ENCODE assay signal across 19 mouse cellular contexts in the genomic region with DNA sequence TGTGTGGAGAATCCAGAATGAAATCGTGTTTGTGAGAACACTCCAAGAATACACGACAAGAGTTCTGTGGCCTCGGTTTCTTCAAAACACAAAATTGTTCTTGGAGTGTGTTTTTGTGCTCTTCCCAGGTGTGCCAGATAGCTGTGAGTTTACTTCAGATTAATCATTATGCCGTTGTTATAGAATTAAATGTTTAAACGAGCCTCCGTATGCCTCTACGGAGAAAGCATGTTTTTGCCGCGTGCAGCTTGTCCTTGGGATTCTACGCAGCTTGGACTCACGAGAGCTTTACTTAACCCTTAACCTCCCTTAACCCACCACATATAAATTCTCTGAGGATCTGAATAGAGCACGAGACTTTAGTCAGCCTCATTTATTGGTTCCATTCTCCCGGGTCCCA.
DNase-seq lines count a peak whose midpoint lies in the region; ATAC-seq lines count a peak whose summit lies in the region.
"Had no signal": no experiment of that assay in that cellular context is flagged by ENCODE, and none has a peak within 500 bp of the region (broad histone marks: within the 10 kb centered on the region; RNA-seq: fewer than 3 reads in every experiment).

No protein-coding gene starts in this region.

- H3K9ac ChIP-seq in forebrain, embryonic 14.5 days (ENCODE audit: low read length), result no peak overlapping the region
- no peak overlapping the region for H3K9ac ChIP-seq in forebrain, embryonic 12.5 days
- no peak overlapping the region for H3K9ac ChIP-seq in neural tube, embryonic 12.5 days
- H3K9ac ChIP-seq in liver, embryonic 11.5 days (ENCODE audit: low read depth, low read length), result no peak overlapping the region
- H3K9ac ChIP-seq: intestine, embryonic 15.5 days; liver, postnatal 0 days had no signal

- H3K27ac ChIP-seq in forebrain, embryonic 14.5 days (ENCODE audit: low read depth, low read length), result no peak overlapping the region
- H3K27ac ChIP-seq in forebrain, embryonic 12.5 days, result no peak overlapping the region
- no peak overlapping the region for H3K27ac ChIP-seq in neural tube, embryonic 12.5 days
- H3K27ac ChIP-seq in liver, embryonic 11.5 days (ENCODE audit: low read depth, low read length), result no peak overlapping the region
- H3K27ac ChIP-seq: intestine, embryonic 15.5 days; layer of hippocampus, adult 2 months had no signal

- no peak for ATAC-seq in forebrain, embryonic 14.5 days
- ATAC-seq in forebrain, embryonic 12.5 days (ENCODE audit: low FRiP score), result no peak
- ATAC-seq in neural tube, embryonic 12.5 days (ENCODE audit: low FRiP score, low read depth), result no peak
- no peak for ATAC-seq in liver, embryonic 11.5 days (replicated peaks; ENCODE audit: low FRiP score)
- ATAC-seq: hindbrain, embryonic 16.5 days; intestine, embryonic 15.5 days; liver, postnatal 0 days had no signal

- 41% methylated on average over 13 of the region's 13 CpGs for WGBS in forebrain, embryonic 14.5 days
- WGBS in forebrain, embryonic 12.5 days, result 44% methylated on average over 13 of the region's 13 CpGs
- 40% methylated on average over 13 of the region's 13 CpGs for WGBS in neural tube, embryonic 12.5 days
- 75% methylated on average over 13 of the region's 13 CpGs for WGBS in liver, embryonic 11.5 days

- H3K36me3 ChIP-seq in forebrain, embryonic 14.5 days (ENCODE audit: control insufficient read depth, insufficient read depth, low read length), result no peaks in the 10 kb centered on the region
- H3K36me3 ChIP-seq in forebrain, embryonic 12.5 days (replicated peaks), result no peaks in the 10 kb centered on the region
- H3K36me3 ChIP-seq in neural tube, embryonic 12.5 days, result no peaks in the 10 kb centered on the region
- no peaks in the 10 kb centered on the region for H3K36me3 ChIP-seq in liver, embryonic 11.5 days (ENCODE audit: control insufficient read depth, insufficient read depth, low read length)
- H3K36me3 ChIP-seq: intestine, embryonic 15.5 days had no signal

- H3K4me1 ChIP-seq in forebrain, embryonic 14.5 days (ENCODE audit: control insufficient read depth, insufficient read depth, low read length), result no peaks in the 10 kb centered on the region
- no peaks in the 10 kb centered on the region; the same call in 1 of the 2 replicates for H3K4me1 ChIP-seq in forebrain, embryonic 12.5 days
- no peaks in the 10 kb centered on the region for H3K4me1 ChIP-seq in neural tube, embryonic 12.5 days
- H3K4me1 ChIP-seq in liver, embryonic 11.5 days (replicated peaks; ENCODE audit: control insufficient read depth, insufficient read depth, low read length), result no peaks in the 10 kb centered on the region
- H3K4me1 ChIP-seq: intestine, embryonic 15.5 days had no signal

- peak; percentile 25 for DNase-seq in forebrain, embryonic 14.5 days (ENCODE audit: low spot score)
- no peak for DNase-seq in neural tube, embryonic 10.5 days (ENCODE audit: extremely low spot score, low spot score)
- peak; percentile 39 to 47 for DNase-seq in adrenal gland, postnatal 36 days
- DNase-seq in liver, embryonic 11.5 days (ENCODE audit: low spot score), result no peak
- DNase-seq in heart, adult 8-10 months (ENCODE audit: low spot score), result no peak
- DNase-seq: cerebellum, adult 11-12 months; cerebellum, postnatal 10 days; gastrocnemius, postnatal 36 days; kidney, adult 9 months; kidney, postnatal 14 days; layer of hippocampus, postnatal 36 days; liver, postnatal 0 days; lung, postnatal 14 days; right cerebral cortex, postnatal 14 days had no signal

- H3K4me3 ChIP-seq in forebrain, embryonic 14.5 days (ENCODE audit: low read depth, low read length), result no peak overlapping the region
- no peak overlapping the region for H3K4me3 ChIP-seq in forebrain, embryonic 12.5 days (replicated peaks)
- H3K4me3 ChIP-seq in neural tube, embryonic 12.5 days, result no peak overlapping the region
- H3K4me3 ChIP-seq in liver, embryonic 11.5 days (ENCODE audit: low read depth, low read length), result no peak overlapping the region
- H3K4me3 ChIP-seq: intestine, embryonic 15.5 days; layer of hippocampus, adult 2 months had no signal

- no peak overlapping the region for H3K4me2 ChIP-seq in forebrain, embryonic 14.5 days (ENCODE audit: low read length)
- H3K4me2 ChIP-seq in forebrain, embryonic 12.5 days, result no peak overlapping the region
- H3K4me2 ChIP-seq in neural tube, embryonic 12.5 days (replicated peaks), result 0 out of 2 replicates have a peak overlapping the region, but pooled peaks have one; percentile 7
- no peak overlapping the region for H3K4me2 ChIP-seq in liver, embryonic 11.5 days
- H3K4me2 ChIP-seq: intestine, embryonic 15.5 days had no signal

- H3K27me3 ChIP-seq in forebrain, embryonic 14.5 days (replicated peaks; ENCODE audit: control insufficient read depth, insufficient read depth, low read length), result no peaks in the 10 kb centered on the region
- peaks cover 3% of the 10 kb centered on the region; the same call in 1 of the 2 replicates for H3K27me3 ChIP-seq in forebrain, embryonic 12.5 days
- peaks cover 42% of the 10 kb centered on the region for H3K27me3 ChIP-seq in neural tube, embryonic 12.5 days (replicated peaks)
- no peaks in the 10 kb centered on the region for H3K27me3 ChIP-seq in liver, embryonic 11.5 days (replicated peaks; ENCODE audit: control insufficient read depth, insufficient read depth, low read length)
- H3K27me3 ChIP-seq: intestine, embryonic 15.5 days had no signal

- no peaks in the 10 kb centered on the region for H3K9me3 ChIP-seq in forebrain, embryonic 14.5 days (replicated peaks; ENCODE audit: control insufficient read depth, low read length)
- H3K9me3 ChIP-seq in forebrain, embryonic 12.5 days, result no peaks in the 10 kb centered on the region
- no peaks in the 10 kb centered on the region for H3K9me3 ChIP-seq in neural tube, embryonic 12.5 days
- no peaks in the 10 kb centered on the region for H3K9me3 ChIP-seq in liver, embryonic 11.5 days (ENCODE audit: control insufficient read depth, low read length)
- H3K9me3 ChIP-seq: intestine, embryonic 15.5 days had no signal

Comparison
In these comparisons a context has a peak if more than half of its experiments do, and no peak if none do; other contexts are left out.
1. DNase-seq: peak in forebrain, embryonic 14.5 days (single experiment) and adrenal gland, postnatal 36 days (2 of 2); none in neural tube, embryonic 10.5 days (single experiment), liver, embryonic 11.5 days (single experiment) and heart, adult 8-10 months (single experiment).